Mouse (Mus musculus): ENCODE data around the gene Fam47c. TPM values are rescaled to one million over a fixed set of nuclear protein-coding genes. Genes with fewer than 3 reads are reported as not detected.

The Fam47c gene
- not detected in 2 replicates for polyA plus RNA-seq (2015; fragmentation: Nextera tagmentation; extraction: Ambion mirVana)

DNA sequence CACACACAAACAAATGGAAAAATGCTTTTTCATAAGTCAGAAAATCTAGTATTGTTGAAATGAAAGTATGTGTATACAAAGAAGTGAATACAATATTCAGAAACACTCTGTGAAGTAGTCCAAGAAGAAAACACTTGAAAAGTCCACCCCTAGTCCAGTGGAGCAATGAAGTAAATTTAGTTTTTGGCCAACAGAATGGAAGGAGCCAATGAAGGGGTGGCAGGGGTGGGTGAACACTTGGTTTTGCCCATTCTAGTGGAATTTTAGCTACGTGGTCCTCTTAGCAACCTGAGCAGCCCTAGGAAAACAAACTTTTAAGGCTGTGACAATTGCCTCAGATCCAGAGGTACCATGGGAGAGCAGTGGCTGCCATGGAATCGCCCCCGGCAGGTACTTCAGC, at the start of gene Fam47c:
Gene Fam47c (plus strand): TSS at position 301 of the 400 bp plus-strand sequence.
- H3K9ac ChIP-seq: no peak within 1 kb of the TSS
- ATAC-seq (ENCODE audit: insufficient number of reproducible peaks, low FRiP score, low TSS enrichment, low read depth): no peak
- no peaks in the 10 kb centered on the region for H3K9me3 ChIP-seq (replicated peaks)
- H3K27me3 ChIP-seq: no peaks in the 10 kb centered on the region
- WGBS: 89% methylated on average over 3 of the region's 3 CpGs
- no peak within 1 kb of the TSS for H3K4me2 ChIP-seq (replicated peaks)
- H3K27ac ChIP-seq (replicated peaks): no peak within 1 kb of the TSS
- H3K36me3 ChIP-seq: no peaks in the 10 kb centered on the region
- H3K4me3 ChIP-seq (replicated peaks): no peak within 1 kb of the TSS
- H3K4me1 ChIP-seq: no peaks in the 10 kb centered on the region

DNA sequence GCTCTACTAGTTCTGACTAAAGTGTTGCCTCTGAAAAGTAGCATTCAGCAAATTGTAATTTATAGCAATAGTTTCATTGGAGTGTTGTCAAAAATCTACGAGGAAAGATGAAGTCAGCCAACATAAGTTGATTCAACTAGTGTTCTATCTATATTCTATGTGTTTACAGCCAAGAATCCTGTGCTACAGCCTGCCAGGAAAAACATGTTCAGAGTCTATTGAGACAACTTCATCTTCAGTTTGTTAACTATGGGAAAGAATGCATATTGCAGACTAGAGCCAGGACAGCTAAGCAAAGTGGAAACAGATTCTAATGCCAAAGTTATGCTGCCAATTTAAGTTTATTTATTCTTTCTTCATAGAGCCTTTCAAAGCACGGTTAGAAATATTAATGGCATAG, 31.8 kb downstream of the Fam47c start:
- H3K4me1 ChIP-seq: no peaks in the 10 kb centered on the region

DNA sequence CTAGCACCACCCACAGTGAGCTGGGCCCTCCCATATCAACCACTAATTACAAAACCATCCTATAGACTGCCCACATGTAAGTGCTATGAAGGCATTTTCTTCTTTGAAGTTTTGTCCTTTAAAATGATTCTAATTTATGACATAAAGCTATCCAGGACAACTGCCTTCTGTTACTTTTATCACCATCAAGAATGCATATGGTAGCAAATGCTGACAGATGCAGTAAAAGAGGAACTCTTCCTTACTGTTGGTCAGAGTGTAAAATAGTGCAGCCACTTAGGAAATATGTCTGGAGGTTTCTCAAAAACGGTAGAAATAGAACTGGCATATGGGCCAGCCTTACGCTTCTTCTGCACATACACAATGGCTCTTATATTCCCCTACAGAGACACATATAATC, 39.5 kb downstream of the Fam47c start:
- WGBS: 66% methylated on average over 2 of the region's 2 CpGs
- no peak overlapping the region for H3K9ac ChIP-seq
- no peak overlapping the region for H3K4me2 ChIP-seq (replicated peaks)
- no peak for ATAC-seq (ENCODE audit: insufficient number of reproducible peaks, low FRiP score, low TSS enrichment, low read depth)
- H3K4me1 ChIP-seq: no peaks in the 10 kb centered on the region
- H3K36me3 ChIP-seq: no peaks in the 10 kb centered on the region
- H3K4me3 ChIP-seq (replicated peaks): no peak overlapping the region
- H3K27me3 ChIP-seq: no peaks in the 10 kb centered on the region
- no peaks in the 10 kb centered on the region for H3K9me3 ChIP-seq (replicated peaks)
- H3K27ac ChIP-seq (replicated peaks): no peak overlapping the region

More for the DNA sequence above, 31.8 kb downstream of the Fam47c start:
- WGBS: 43% methylated on average over 2 of the region's 2 CpGs
- H3K9ac ChIP-seq: no peak overlapping the region
- H3K4me2 ChIP-seq (replicated peaks): no peak overlapping the region
- H3K36me3 ChIP-seq: no peaks in the 10 kb centered on the region
- H3K9me3 ChIP-seq (replicated peaks): no peaks in the 10 kb centered on the region
- no peak overlapping the region for H3K4me3 ChIP-seq (replicated peaks)
- H3K27me3 ChIP-seq: no peaks in the 10 kb centered on the region
- ATAC-seq (ENCODE audit: insufficient number of reproducible peaks, low FRiP score, low TSS enrichment, low read depth): no peak
- H3K27ac ChIP-seq (replicated peaks): no peak overlapping the region

Other genes starting within 250 kb of the Fam47c start
- gene Prrg1, start 153.9 kb upstream of the Fam47c start, polyA plus RNA-seq (2015; fragmentation: Nextera tagmentation; extraction: Ambion mirVana): 12.6 and 13.3 TPM in 2 replicates

All from embryonic facial prominence, embryonic 15.5 days (tissue).